Mouse (Mus musculus) kidney, embryonic 14.5 days (tissue): ENCODE results near the gene Gm10974. TPM values are rescaled to one million over a fixed set of nuclear protein-coding genes. Genes with fewer than 3 reads are reported as not detected.

Source experiments
- ATAC-seq: fragments of 200-750 bp; cut with Nextera tagmentation; 2 replicates; pipeline ENCODE4 v1.8.0; 2017; ENCODE audit warnings: moderate number of reproducible peaks, mild to moderate bottlenecking, moderate TSS enrichment, moderate library complexity; ENCODE audit not compliant: low FRiP score, low TSS enrichment
- H3K27ac ChIP-seq: fragments of 300-500 bp; sonication (generic); 2 replicates; pipeline ENCODE4 v1.5.1; 2014; ENCODE audit warnings: low read depth, mild to moderate bottlenecking, low read length, moderate library complexity, mixed read lengths
- H3K27me3 ChIP-seq: fragments of 300-500 bp; sonication (generic); 2 replicates; pipeline ENCODE4 v1.6.1; 2014; ENCODE audit warnings: mild to moderate bottlenecking, low read length; ENCODE audit not compliant: control insufficient read depth, insufficient read depth
- H3K36me3 ChIP-seq: fragments of 300-500 bp; sonication (generic); 2 replicates; pipeline ENCODE4 v1.6.1; 2014; ENCODE audit warnings: low read length, mixed read lengths; ENCODE audit not compliant: control insufficient read depth, insufficient read depth
- H3K4me1 ChIP-seq: fragments of 300-500 bp; sonication (generic); 2 replicates; pipeline ENCODE4 v1.6.1; 2014; ENCODE audit warnings: low read length, mixed read lengths; ENCODE audit not compliant: control insufficient read depth, insufficient read depth
- H3K4me2 ChIP-seq: fragments of 300-500 bp; sonication (generic); replicated peaks from 2 replicates; pipeline ENCODE4 v1.6.1; 2014; ENCODE audit warnings: low read depth, mild to moderate bottlenecking, low read length
- H3K4me3 ChIP-seq: fragments of 300-500 bp; sonication (generic); 2 replicates; pipeline ENCODE4 v1.5.1; 2014; ENCODE audit warnings: mild to moderate bottlenecking, low read length
- H3K9ac ChIP-seq: fragments of 300-500 bp; sonication (generic); 2 replicates; pipeline ENCODE4 v1.6.1; 2014; ENCODE audit warnings: low read depth, mild to moderate bottlenecking, low read length, moderate library complexity
- H3K9me3 ChIP-seq: fragments of 300-500 bp; sonication (generic); 2 replicates; pipeline ENCODE4 v1.6.1; 2016; ENCODE audit warnings: low read length; ENCODE audit not compliant: control insufficient read depth
- WGBS: fragments of 180-500 bp; shearing (Covaris S2); extraction: QIAGEN DNeasy Blood & Tissue Kit; methylation state at CpG from one replicate; pipeline ENCODE4 v1.1.7; 2014; 5-methylcytosine and 5-hydroxymethylcytosine counted together
- microRNA-seq: library from miRNA; unstranded; fragments of <30 nt; microRNA quantifications from one replicate; pipeline ENCODE4, GENCODE M21; 2016
- polyA plus RNA-seq: library from polyadenylated mRNA; unstranded; fragments of >200 nt; fragmentation: Nextera tagmentation; extraction: Ambion mirVana; gene quantifications from 2 replicates; pipeline ENCODE4 v1.2.1, GENCODE M21; 2014

The Gm10974 gene
- polyA plus RNA-seq, 1 experiment from 2014 or later, result not detected

GRCm38 (mm10) chr7:66427437-66428161 lies 61.9 kb downstream of the Gm10974 start, which contains the start of gene Aldh1a3:
TSS of gene Aldh1a3 (minus strand) at chr7:66427517.
- peak; percentile 87 for ATAC-seq
- Histone ChIP-seq H3K27me3 (peaks cover 38% of the 10 kb centered on the region), H3K4me2 (peak within 1 kb of the TSS; percentile 94), H3K9ac (peak within 1 kb of the TSS; percentile 54), H3K27ac (no peak within 1 kb of the TSS), H3K36me3 (no peaks in the 10 kb centered on the region), H3K4me3 (peak within 1 kb of the TSS; percentile 57), H3K4me1 (0 out of 2 replicates have a peak, but pooled peaks cover 5% of the 10 kb centered on the region), H3K9me3 (no peaks in the 10 kb centered on the region)
- under 1% methylated on average over 53 of the region's 56 CpGs for WGBS

GRCm38 (mm10) chr7:66434453-66434935 lies 68.8 kb downstream of the Gm10974 start:
- Histone ChIP-seq H3K4me1 (peaks cover 10% of the 10 kb centered on the region), H3K9me3 (no peaks in the 10 kb centered on the region), H3K27me3 (no peaks in the 10 kb centered on the region), H3K4me2 (no peak overlapping the region), H3K4me3 (no peak overlapping the region), H3K36me3 (no peaks in the 10 kb centered on the region), H3K9ac (no peak overlapping the region), H3K27ac (no peak overlapping the region)
- 39% methylated on average over 10 of the region's 10 CpGs for WGBS
- ATAC-seq, result peak; percentile 46; the same call in 1 of the 2 replicates

Small RNAs within 50 kb of the gene (microRNA-seq; reads per million reads assigned to microRNA genes)
- not detected for gene Mir7057

Other genes starting within 250 kb of the Gm10974 start
- 9.3 and 12.4 TPM in 2 replicates for gene Lrrk1, start 22.4 kb downstream of the Gm10974 start, polyA plus RNA-seq
- 30.4 and 41.7 TPM in 2 replicates for gene Aldh1a3, start 61.6 kb downstream of the Gm10974 start, polyA plus RNA-seq